Mouse (Mus musculus): ENCODE measurements around the gene Efcab9. TPM values are rescaled to one million over a fixed set of nuclear protein-coding genes. Genes with fewer than 3 reads are reported as not detected.

The Efcab9 gene
- polyA plus RNA-seq, 1 experiment = not detected

DNA sequence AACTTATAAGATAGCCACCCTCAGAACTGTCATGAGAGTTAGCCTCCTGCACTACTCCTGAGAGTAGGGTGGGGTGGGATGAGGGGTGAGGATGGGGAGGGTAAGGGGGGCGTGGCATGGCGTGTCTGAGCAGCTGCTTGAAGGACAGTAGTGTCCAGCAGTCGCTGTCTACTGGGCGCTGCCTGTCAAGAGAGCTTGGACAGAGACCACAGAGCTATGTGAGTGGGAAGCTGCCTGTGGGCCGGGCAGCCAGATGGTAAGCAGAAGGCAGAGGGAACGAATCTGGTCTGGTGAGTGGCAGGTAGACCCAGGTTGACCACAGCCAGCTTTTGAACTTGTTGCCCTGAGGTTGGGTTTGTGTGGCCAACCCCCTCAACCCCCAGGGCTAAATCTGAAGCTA lies 8.6 kb upstream of the Efcab9 start:
- TF ChIP-seq CTCF (IDR thresholded peaks at IDR 0.05; ENCODE audit: insufficient read depth, low read length) (no peak), POLR2A (IDR thresholded peaks at IDR 0.05; ENCODE audit: borderline replicate concordance, extremely low read depth, low read depth, low read length) (no peak)
- H3K4me1 ChIP-seq (ENCODE audit: control insufficient read depth, insufficient read depth, low read length) = peaks cover 4% of the 10 kb centered on the region; the same call in 1 of the 2 replicates
- no peak for DNase-seq

DNA sequence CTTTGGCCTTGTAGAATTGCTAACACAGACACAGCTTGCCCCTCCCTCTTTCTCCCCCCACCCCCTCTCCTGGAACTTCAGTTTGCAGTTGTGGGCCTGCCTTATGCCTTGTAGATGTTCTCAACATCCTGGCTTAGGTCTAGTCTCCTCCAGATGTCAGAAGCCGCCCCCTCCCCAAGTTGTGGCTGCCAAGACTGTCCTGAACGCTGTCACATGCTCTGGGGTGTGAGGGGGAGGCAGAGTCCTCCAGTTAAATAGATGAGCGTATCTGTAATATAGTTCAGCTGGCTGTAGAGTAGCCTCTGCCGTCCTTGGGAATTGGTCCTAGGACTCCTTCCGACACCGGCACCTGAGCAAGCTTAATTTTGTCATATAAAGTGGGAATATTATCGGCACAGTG lies 7.8 kb upstream of the Efcab9 start:
- 79% methylated on average over 7 of the region's 7 CpGs for WGBS
- TF ChIP-seq POLR2A (IDR thresholded peaks at IDR 0.05; ENCODE audit: borderline replicate concordance, extremely low read depth, low read depth, low read length) (no peak), CTCF (IDR thresholded peaks at IDR 0.05; ENCODE audit: insufficient read depth, low read length) (no peak)
- Histone ChIP-seq H3K4me1 (ENCODE audit: control insufficient read depth, insufficient read depth, low read length) (peaks cover 4% of the 10 kb centered on the region; the same call in 1 of the 2 replicates), H3K4me3 (replicated peaks; ENCODE audit: extremely low read depth, low read depth, low read length) (no peak overlapping the region)
- DNase-seq = no peak

More for the DNA sequence above, 8.6 kb upstream of the Efcab9 start:
- 77% methylated on average over 6 of the region's 6 CpGs for WGBS
- no peak overlapping the region for H3K4me3 ChIP-seq (replicated peaks; ENCODE audit: extremely low read depth, low read depth, low read length)

DNA sequence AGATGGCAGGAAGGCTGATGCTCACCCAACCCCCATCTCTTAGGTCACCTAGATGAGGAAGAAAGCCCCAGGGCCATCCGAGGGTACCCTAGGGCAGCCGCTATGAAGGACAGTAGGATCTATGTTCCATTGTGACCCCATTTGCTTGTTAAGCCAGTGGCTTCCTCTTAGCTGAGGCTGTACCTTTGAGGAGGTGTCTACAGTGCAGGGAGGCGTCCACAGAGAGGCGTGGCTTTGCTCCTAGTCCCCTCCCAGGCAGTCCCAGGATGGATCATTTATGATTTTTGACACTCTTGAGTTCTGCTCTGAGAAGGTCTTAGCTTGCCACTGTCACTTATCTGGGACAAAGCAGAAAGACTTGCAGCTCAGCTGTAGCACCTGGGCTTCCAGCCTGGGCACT lies 7.0 kb upstream of the Efcab9 start:
- no peak for DNase-seq
- WGBS = 67% methylated on average over 4 of the region's 4 CpGs
- no peak for TF ChIP-seq POLR2A (IDR thresholded peaks at IDR 0.05; ENCODE audit: borderline replicate concordance, extremely low read depth, low read depth, low read length)
- no peak for TF ChIP-seq CTCF (IDR thresholded peaks at IDR 0.05; ENCODE audit: insufficient read depth, low read length)
- Histone ChIP-seq H3K4me3 (replicated peaks; ENCODE audit: extremely low read depth, low read depth, low read length) (no peak overlapping the region), H3K4me1 (ENCODE audit: control insufficient read depth, insufficient read depth, low read length) (peaks cover 4% of the 10 kb centered on the region; the same call in 1 of the 2 replicates)

- no peak for DNase-seq
- peaks cover 4% of the 10 kb centered on the region; the same call in 1 of the 2 replicates for H3K4me1 ChIP-seq (ENCODE audit: control insufficient read depth, insufficient read depth, low read length)
- H3K4me3 ChIP-seq (replicated peaks; ENCODE audit: extremely low read depth, low read depth, low read length) = no peak overlapping the region
- 40% methylated on average over 6 of the region's 6 CpGs for WGBS
- TF ChIP-seq CTCF (IDR thresholded peaks at IDR 0.05; ENCODE audit: insufficient read depth, low read length) = no peak
Measured at GRCm38 (mm10) chr11:32538435-32538834, 6.6 kb upstream of the Efcab9 start.

- TF ChIP-seq POLR2A (IDR thresholded peaks at IDR 0.05; ENCODE audit: borderline replicate concordance, extremely low read depth, low read depth, low read length) (no peak), CTCF (IDR thresholded peaks at IDR 0.05; ENCODE audit: insufficient read depth, low read length) (no peak)
- H3K4me1 ChIP-seq (ENCODE audit: control insufficient read depth, insufficient read depth, low read length) = peaks cover 4% of the 10 kb centered on the region; the same call in 1 of the 2 replicates
- H3K4me3 ChIP-seq (replicated peaks; ENCODE audit: extremely low read depth, low read depth, low read length) = no peak overlapping the region
- DNase-seq = no peak
- WGBS = 73% methylated on average over 7 of the region's 7 CpGs
Measured at GRCm38 (mm10) chr11:32536954-32537353, 5.1 kb upstream of the Efcab9 start.

DNA sequence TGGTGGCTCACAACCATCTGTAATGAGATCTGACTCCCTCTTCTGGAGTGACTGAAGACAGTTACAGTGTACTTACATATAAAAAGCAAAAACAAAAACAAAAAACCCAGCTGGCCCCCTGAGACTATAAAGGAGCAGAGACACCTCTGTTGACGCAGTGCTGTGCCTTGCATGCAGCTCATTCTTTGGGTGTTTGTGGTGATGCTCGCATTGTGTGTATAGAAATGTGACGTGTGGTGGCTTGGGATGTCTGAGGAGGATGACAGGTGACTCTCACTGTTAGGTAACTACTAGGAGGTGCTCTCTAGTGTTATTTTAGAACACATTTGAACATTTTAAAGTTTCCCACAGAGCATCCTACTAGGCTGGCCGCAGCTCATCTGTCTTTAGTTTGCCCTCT lies 3.8 kb upstream of the Efcab9 start:
- DNase-seq = no peak
- Histone ChIP-seq H3K4me3 (replicated peaks; ENCODE audit: extremely low read depth, low read depth, low read length) (no peak overlapping the region), H3K4me1 (ENCODE audit: control insufficient read depth, insufficient read depth, low read length) (peaks cover 4% of the 10 kb centered on the region; the same call in 1 of the 2 replicates)
- WGBS = 95% methylated on average over 4 of the region's 4 CpGs
- TF ChIP-seq POLR2A (IDR thresholded peaks at IDR 0.05; ENCODE audit: borderline replicate concordance, extremely low read depth, low read depth, low read length) = no peak
- no peak for TF ChIP-seq CTCF (IDR thresholded peaks at IDR 0.05; ENCODE audit: insufficient read depth, low read length)

DNA sequence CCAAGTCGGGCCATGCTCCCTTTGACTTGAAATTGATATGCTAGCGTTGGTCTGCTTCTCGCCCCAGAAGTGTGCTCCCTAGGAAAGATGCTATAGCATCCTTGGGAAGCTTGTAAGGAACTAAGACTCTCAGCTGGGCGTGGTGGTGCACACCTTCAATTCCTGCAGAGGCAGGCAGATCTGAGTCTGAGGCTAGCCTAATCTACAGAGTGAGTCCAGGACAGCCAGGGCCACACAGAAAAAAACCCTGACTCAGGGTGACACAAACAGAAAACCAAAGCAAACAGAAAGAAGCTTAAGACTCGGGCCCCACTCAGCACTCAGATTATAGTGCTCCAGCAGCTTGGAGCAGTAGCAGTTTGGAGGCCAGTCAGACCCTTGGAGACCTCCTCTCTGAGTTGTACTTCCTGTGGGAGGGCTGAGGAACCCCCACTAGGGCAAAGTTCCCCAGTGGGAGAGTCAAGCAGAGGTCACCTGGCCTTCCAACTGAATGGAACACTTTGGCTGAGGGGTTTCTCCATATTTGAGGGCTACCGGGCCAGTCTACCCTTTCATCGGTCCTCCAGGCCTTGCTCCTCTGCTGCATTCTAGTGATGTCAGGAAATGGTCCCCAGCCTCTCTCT lies 2.7 kb upstream of the Efcab9 start:
- DNase-seq = no peak
- Histone ChIP-seq H3K4me3 (replicated peaks; ENCODE audit: extremely low read depth, low read depth, low read length) (no peak overlapping the region), H3K4me1 (ENCODE audit: control insufficient read depth, insufficient read depth, low read length) (peaks cover 4% of the 10 kb centered on the region; the same call in 1 of the 2 replicates)
- 71% methylated on average over 7 of the region's 7 CpGs for WGBS
- TF ChIP-seq POLR2A (IDR thresholded peaks at IDR 0.05; ENCODE audit: borderline replicate concordance, extremely low read depth, low read depth, low read length) (no peak), CTCF (IDR thresholded peaks at IDR 0.05; ENCODE audit: insufficient read depth, low read length) (no peak)

GRCm38 (mm10) chr11:32533482-32534261 lies 1.8 kb upstream of the Efcab9 start:
- WGBS = under 1% methylated on average over 24 of the region's 24 CpGs
- Histone ChIP-seq H3K4me1 (ENCODE audit: control insufficient read depth, insufficient read depth, low read length) (peaks cover 4% of the 10 kb centered on the region; the same call in 1 of the 2 replicates), H3K4me3 (replicated peaks; ENCODE audit: extremely low read depth, low read depth, low read length) (peak overlapping the region; percentile 83)
- TF ChIP-seq POLR2A (IDR thresholded peaks at IDR 0.05; ENCODE audit: borderline replicate concordance, extremely low read depth, low read depth, low read length) = peak; percentile 43; the same call in 1 of the 2 replicates
- TF ChIP-seq CTCF (IDR thresholded peaks at IDR 0.05; ENCODE audit: insufficient read depth, low read length) = no peak
- no peak for DNase-seq

DNA sequence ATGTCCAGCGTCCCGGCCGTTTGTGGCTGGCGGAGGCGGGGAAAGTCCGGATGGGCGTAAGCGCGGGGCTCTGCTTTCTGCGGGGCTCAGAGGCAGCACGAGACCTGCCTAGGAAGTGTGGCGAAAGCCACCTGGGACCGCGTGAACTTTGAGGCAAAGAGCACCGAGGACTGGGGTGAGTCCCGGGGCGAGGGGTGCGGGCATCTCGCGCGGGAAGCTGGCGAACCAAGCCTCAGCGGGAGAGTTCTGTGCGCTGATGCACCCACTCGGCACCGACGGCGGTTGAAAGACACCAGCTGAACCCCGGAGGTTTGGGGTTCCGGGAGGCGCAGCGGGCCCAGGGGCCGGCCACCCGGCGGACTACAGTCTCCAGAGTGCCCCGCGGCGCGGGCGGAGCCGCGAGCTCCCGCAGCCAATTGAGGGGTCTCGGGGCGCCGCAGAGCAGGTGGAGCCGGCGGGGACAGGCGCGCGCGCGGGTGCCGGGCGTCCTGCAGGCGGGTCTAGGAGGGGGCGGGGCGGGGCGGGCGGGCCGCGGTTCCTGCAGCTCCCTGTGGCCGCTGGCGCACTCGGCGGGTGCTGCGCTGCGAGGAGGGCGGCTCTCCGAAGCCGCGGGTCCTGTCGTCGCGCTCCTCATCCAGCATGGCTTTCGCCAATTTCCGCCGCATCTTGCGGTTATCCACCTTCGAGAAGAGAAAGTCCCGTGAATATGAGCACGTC lies 1.0 kb upstream of the Efcab9 start, which contains the start of gene Stk10:
Gene Stk10 (plus strand): TSS at position 541 of the 717 bp plus-strand sequence.
- peak within 1 kb of the TSS; percentile 83 for H3K4me3 ChIP-seq (replicated peaks; ENCODE audit: extremely low read depth, low read depth, low read length)
- no peaks in the 10 kb centered on the region; the same call in 1 of the 2 replicates for H3K4me1 ChIP-seq (ENCODE audit: control insufficient read depth, insufficient read depth, low read length)
- peak; percentile 83; the same call in 1 of the 2 replicates for TF ChIP-seq POLR2A (IDR thresholded peaks at IDR 0.05; ENCODE audit: borderline replicate concordance, extremely low read depth, low read depth, low read length)
- no peak for TF ChIP-seq CTCF (IDR thresholded peaks at IDR 0.05; ENCODE audit: insufficient read depth, low read length)
- peak; percentile 85 for DNase-seq
- under 1% methylated on average over 77 of the region's 82 CpGs for WGBS

All from lung, adult 2 months (tissue).